Mouse (Mus musculus): ENCODE data around the gene Dcp1a. TPM values are rescaled to one million over a fixed set of nuclear protein-coding genes. Genes with fewer than 3 reads are reported as not detected.

Dcp1a gene
- total RNA-seq, 2 experiments from 2014 or later: 18.0 to 18.9 TPM

GRCm38 (mm10) chr14:30551509-30551908 is 72.2 kb downstream of the Dcp1a start:
- intact Hi-C loops (cut with DNase I): no loop called here
- no peak for DNase-seq (ENCODE audit: low spot score in 2 of 2)

GRCm38 (mm10) chr14:30551981-30552380 is 72.6 kb downstream of the Dcp1a start:
- intact Hi-C loops (cut with DNase I): no loop called here
- DNase-seq (ENCODE audit: low spot score in 2 of 2): no peak

- DNase-seq (ENCODE audit: low spot score in 2 of 2): no peak
- intact Hi-C loops (cut with DNase I): no loop called here
Observed at GRCm38 (mm10) chr14:30553185-30553584, 73.8 kb downstream of the Dcp1a start.

GRCm38 (mm10) chr14:30556651-30557050 is 77.3 kb downstream of the Dcp1a start:
- intact Hi-C loops (cut with DNase I): no loop called here
- DNase-seq (ENCODE audit: low spot score in 2 of 2): no peak

GRCm38 (mm10) chr14:30557730-30558129 is 78.4 kb downstream of the Dcp1a start:
- intact Hi-C loops (cut with DNase I): no loop called here
- no peak for DNase-seq (ENCODE audit: low spot score in 2 of 2)

- DNase-seq (ENCODE audit: low spot score in 2 of 2): no peak
Observed at GRCm38 (mm10) chr14:30559321-30559850, 80.1 kb downstream of the Dcp1a start.

GRCm38 (mm10) chr14:30560803-30561389 is 81.6 kb downstream of the Dcp1a start:
- intact Hi-C loops (cut with DNase I): no loop called here
- no peak for DNase-seq (ENCODE audit: low spot score in 2 of 2)

More at GRCm38 (mm10) chr14:30559321-30559850, 80.1 kb downstream of the Dcp1a start:
- intact Hi-C loops (cut with DNase I): no loop called here

- intact Hi-C loops (cut with DNase I): no loop called here
- DNase-seq (ENCODE audit: low spot score in 2 of 2): peak in 1 of 2 experiments; percentile 40
Observed at GRCm38 (mm10) chr14:30561470-30562187, 82.3 kb downstream of the Dcp1a start.

- intact Hi-C loops (cut with DNase I): no loop called here
- DNase-seq (ENCODE audit: low spot score in 2 of 2): no peak
Observed at GRCm38 (mm10) chr14:30562343-30562742, 83.0 kb downstream of the Dcp1a start.

- intact Hi-C loops (cut with DNase I): no loop called here
- peak in 1 of 2 experiments; percentile 51 for DNase-seq (ENCODE audit: low spot score in 2 of 2)
Observed at GRCm38 (mm10) chr14:30564451-30564850, 85.1 kb downstream of the Dcp1a start.

GRCm38 (mm10) chr14:30566317-30566716 is 87.0 kb downstream of the Dcp1a start:
- intact Hi-C loops (cut with DNase I): no loop called here
- no peak for DNase-seq (ENCODE audit: low spot score in 2 of 2)

GRCm38 (mm10) chr14:30568016-30568415 is 88.7 kb downstream of the Dcp1a start:
- DNase-seq (ENCODE audit: low spot score in 2 of 2): no peak
- intact Hi-C loops (cut with DNase I): no loop called here

- intact Hi-C loops (cut with DNase I): no loop called here
- no peak for DNase-seq (ENCODE audit: low spot score in 2 of 2)
Observed at GRCm38 (mm10) chr14:30570303-30570702, 91.0 kb downstream of the Dcp1a start.

- no peak for DNase-seq (ENCODE audit: low spot score in 2 of 2)
- intact Hi-C loops (cut with DNase I): no loop called here
Observed at GRCm38 (mm10) chr14:30572253-30572652, 92.9 kb downstream of the Dcp1a start.

GRCm38 (mm10) chr14:30573235-30573634 is 93.9 kb downstream of the Dcp1a start:
- intact Hi-C loops (cut with DNase I): no loop called here
- DNase-seq (ENCODE audit: low spot score in 2 of 2): no peak

- intact Hi-C loops (cut with DNase I): no loop called here
- DNase-seq (ENCODE audit: low spot score in 2 of 2): peak; percentile 85 to 89
Observed at GRCm38 (mm10) chr14:30573983-30574584, 94.7 kb downstream of the Dcp1a start.

- intact Hi-C loops (cut with DNase I): no loop called here
- DNase-seq (ENCODE audit: low spot score in 2 of 2): no peak
Observed at GRCm38 (mm10) chr14:30575791-30576190, 96.5 kb downstream of the Dcp1a start.

GRCm38 (mm10) chr14:30576260-30576659 is 96.9 kb downstream of the Dcp1a start:
- intact Hi-C loops (cut with DNase I): no loop called here
- DNase-seq (ENCODE audit: low spot score in 2 of 2): no peak
